8 mouse cellular contexts compared by ENCODE assay signal in genomic region chr11:87426121-87426449, GRCm38 (mm10). TPM values are rescaled to one million over a fixed set of nuclear protein-coding genes. Genes with fewer than 3 reads are reported as not detected.
DNase-seq lines count a peak whose midpoint lies in the region; ATAC-seq and TF ChIP-seq lines count a peak whose summit lies in the region.

No protein-coding gene starts in this region.

- TF ChIP-seq CTCF in heart, adult 2 months (IDR thresholded peaks at IDR 0.05): no peak
- no peak for TF ChIP-seq CTCF in C2C12 (IDR thresholded peaks at IDR 0.05; ENCODE audit: control insufficient read depth, insufficient read depth, insufficient read length)

- H3ac ChIP-seq in C2C12 (ENCODE audit: control insufficient read depth, insufficient read length, low read depth): peak overlapping the region; percentile 18

- TF ChIP-seq POLR2A in heart, adult 2 months (IDR thresholded peaks at IDR 0.05; ENCODE audit: insufficient read depth, low read depth, low read length): no peak

- no peak for TF ChIP-seq EP300 in heart, adult 2 months (IDR thresholded peaks at IDR 0.05; ENCODE audit: insufficient read depth, low read depth, low read length)

- no peaks in the 10 kb centered on the region for H3K79me2 ChIP-seq in heart, adult 2 months (replicated peaks; ENCODE audit: control insufficient read depth, insufficient read depth, low read length)
- no peaks in the 10 kb centered on the region for H3K79me2 ChIP-seq in C2C12 (ENCODE audit: control insufficient read depth, insufficient read depth)

- H3K9me3 ChIP-seq in forebrain, embryonic 15.5 days: no peaks in the 10 kb centered on the region
- H3K9me3 ChIP-seq in liver, embryonic 15.5 days (replicated peaks): no peaks in the 10 kb centered on the region

- H3K27ac ChIP-seq in heart, adult 2 months: peak overlapping the region; percentile 93
- peak overlapping the region; percentile 86 for H3K27ac ChIP-seq in forebrain, embryonic 15.5 days (replicated peaks)
- peak overlapping the region; percentile 81 for H3K27ac ChIP-seq in liver, embryonic 15.5 days (replicated peaks)

- peak overlapping the region; percentile 49 for H3K4me3 ChIP-seq in heart, adult 2 months
- H3K4me3 ChIP-seq in C2C12 (ENCODE audit: insufficient read depth, poor library complexity, severe bottlenecking): peak overlapping the region; percentile 11
- peak overlapping the region; percentile 39 for H3K4me3 ChIP-seq in forebrain, embryonic 15.5 days
- peak overlapping the region; percentile 57 for H3K4me3 ChIP-seq in liver, embryonic 15.5 days (replicated peaks)

- DNase-seq in heart, adult 2 months: no peak
- no peak for DNase-seq in heart, postnatal 4 days
- no peak for DNase-seq in urinary bladder, postnatal 36 days (ENCODE audit: low spot score in 2 of 2)
- DNase-seq in cerebellum, adult 11 months: no peak
- DNase-seq in spleen, postnatal 10 days (ENCODE audit: low spot score in 2 of 2): no peak

- peak overlapping the region; percentile 54 for H3K4me2 ChIP-seq in forebrain, embryonic 15.5 days (replicated peaks)
- H3K4me2 ChIP-seq in liver, embryonic 15.5 days: peak overlapping the region; percentile 63

- intact Hi-C loops in heart, adult 2 months (cut with DNase I): loop anchor here (2.0 kb wide), 2 partner anchors 17 to 43 kb away; no protein-coding TSS in a partner anchor

- peaks cover 2% of the 10 kb centered on the region for H3K4me1 ChIP-seq in heart, adult 2 months (ENCODE audit: control insufficient read depth, insufficient read depth, low read length)
- H3K4me1 ChIP-seq in forebrain, embryonic 15.5 days: peaks cover 34% of the 10 kb centered on the region
- peaks cover 51% of the 10 kb centered on the region for H3K4me1 ChIP-seq in liver, embryonic 15.5 days (replicated peaks)

- peak overlapping the region; percentile 58; the same call in 1 of the 2 replicates for H3K9ac ChIP-seq in heart, adult 2 months (ENCODE audit: low read depth, low read length)
- H3K9ac ChIP-seq in forebrain, embryonic 15.5 days (replicated peaks): peak overlapping the region; percentile 38
- peak overlapping the region; percentile 61 for H3K9ac ChIP-seq in liver, embryonic 15.5 days

- H3K79me3 ChIP-seq in C2C12 (ENCODE audit: low read depth): no peaks in the 10 kb centered on the region

- under 1% methylated on average over 7 of the region's 7 CpGs for WGBS in heart, adult 2 months
- WGBS in forebrain, embryonic 15.5 days: under 1% methylated on average over 7 of the region's 7 CpGs
- under 1% methylated on average over 7 of the region's 7 CpGs for WGBS in liver, embryonic 15.5 days (ENCODE audit: insufficient replicate concordance)

- peak; percentile 63; the same call in 1 of the 2 replicates for ATAC-seq in forebrain, embryonic 15.5 days (replicated peaks)
- ATAC-seq in liver, embryonic 15.5 days (ENCODE audit: insufficient read depth): no peak; the same call in 1 of the 2 replicates

- H3K27me3 ChIP-seq in heart, adult 2 months (ENCODE audit: control insufficient read depth, insufficient read depth, low read length): no peaks in the 10 kb centered on the region
- no peaks in the 10 kb centered on the region for H3K27me3 ChIP-seq in C2C12 (ENCODE audit: control insufficient read depth, insufficient read depth, insufficient read length)
- no peaks in the 10 kb centered on the region for H3K27me3 ChIP-seq in forebrain, embryonic 15.5 days
- no peaks in the 10 kb centered on the region for H3K27me3 ChIP-seq in liver, embryonic 15.5 days

- no peaks in the 10 kb centered on the region; the same call in 1 of the 2 replicates for H3K36me3 ChIP-seq in heart, adult 2 months (ENCODE audit: control insufficient read depth, insufficient read depth, low read length)
- H3K36me3 ChIP-seq in C2C12 (ENCODE audit: control insufficient read depth, insufficient read depth): no peaks in the 10 kb centered on the region
- no peaks in the 10 kb centered on the region for H3K36me3 ChIP-seq in forebrain, embryonic 15.5 days
- H3K36me3 ChIP-seq in liver, embryonic 15.5 days (replicated peaks): no peaks in the 10 kb centered on the region

TF ChIP-seq in C2C12, 6 proteins besides CTCF, POLR2A, EP300 and RAD21:
- TF ChIP-seq MYOG (IDR thresholded peaks at IDR 0.05; ENCODE audit: control insufficient read depth, extremely low read depth, insufficient read length) (no peak), FOSL1 (IDR thresholded peaks at IDR 0.05; ENCODE audit: insufficient read depth, low read length, poor library complexity, severe bottlenecking) (no peak), CEBPB (IDR thresholded peaks at IDR 0.05; ENCODE audit: low read depth) (no peak), USF1 (IDR thresholded peaks at IDR 0.05; ENCODE audit: low read depth) (no peak), MYOD1 (IDR thresholded peaks at IDR 0.05; ENCODE audit: control insufficient read depth, insufficient read length, low read depth) (no peak), MAX (IDR thresholded peaks at IDR 0.05) (no peak)

RNA-seq across cellular contexts. Expression of gene Tex14, which starts 21.2 kb away (rescaled TPM):
- under 1 TPM in 1 of 2 experiments, not detected in 1; 0.23 TPM for total RNA-seq in heart, adult 2 months (2021)
- 0.08 and 0.35 TPM in 2 replicates for polyA plus RNA-seq in heart, adult 2 months (2012; rRNA removed)
- not detected for total RNA-seq in heart, postnatal 4 days (2021)
- not detected for polyA plus RNA-seq in C2C12 (2012; fragmentation: generic; extraction: Trizol)
- polyA plus RNA-seq in forebrain, embryonic 15.5 days (2015; fragmentation: Nextera tagmentation; extraction: Ambion mirVana): 0.31 TPM in 1 of 2 replicates, not detected in the other
- polyA plus RNA-seq in liver, embryonic 15.5 days (2015; fragmentation: Nextera tagmentation; extraction: Ambion mirVana): 0.05 TPM in 2 replicates

RNA-seq across cellular contexts. Expression of gene Rad51c, which starts 21.3 kb away (rescaled TPM):
- 1 to 10 TPM in 1 of 2 experiments, under 1 TPM in 1; 0.89 to 1.7 TPM for total RNA-seq in heart, adult 2 months (2021)
- polyA plus RNA-seq in heart, adult 2 months (2012; rRNA removed): 0.35 and 0.97 TPM in 2 replicates
- 10 to 100 TPM; 10.5 to 11.1 TPM for total RNA-seq in heart, postnatal 4 days (2021)
- polyA plus RNA-seq in C2C12 (2012; fragmentation: generic; extraction: Trizol): 4.0 TPM
- polyA plus RNA-seq in forebrain, embryonic 15.5 days (2015; fragmentation: Nextera tagmentation; extraction: Ambion mirVana): 6.6 and 7.2 TPM in 2 replicates
- polyA plus RNA-seq in liver, embryonic 15.5 days (2015; fragmentation: Nextera tagmentation; extraction: Ambion mirVana): 4.1 and 4.3 TPM in 2 replicates
